Mouse (Mus musculus): ENCODE results near the gene Gm3248. TPM values are rescaled to one million over a fixed set of nuclear protein-coding genes. Genes with fewer than 3 reads are reported as not detected.

Gene Gm3248
- polyA plus RNA-seq, 1 experiment from 2014 or later: 4.9 TPM

Other genes starting within 250 kb of the Gm3248 start
- 0.72 and 1.8 TPM in 2 replicates for gene Gm3373, start 220.2 kb downstream of the Gm3248 start, polyA plus RNA-seq (2014; fragmentation: Nextera tagmentation; extraction: Ambion mirVana)
- gene Gm3383, start 153.8 kb downstream of the Gm3248 start, polyA plus RNA-seq (2014; fragmentation: Nextera tagmentation; extraction: Ambion mirVana): 3.9 and 5.7 TPM in 2 replicates
- not detected in 2 replicates for gene Gm3424, start 131.4 kb downstream of the Gm3248 start, polyA plus RNA-seq (2014; fragmentation: Nextera tagmentation; extraction: Ambion mirVana)
- gene Gm8237, start 81.4 kb downstream of the Gm3248 start, polyA plus RNA-seq (2014; fragmentation: Nextera tagmentation; extraction: Ambion mirVana): 0.88 and 1.8 TPM in 2 replicates
- not detected in 2 replicates for gene Gm3453, start 17.4 kb upstream of the Gm3248 start, polyA plus RNA-seq (2014; fragmentation: Nextera tagmentation; extraction: Ambion mirVana)
- not detected in 2 replicates for gene Gm6337, start 96.5 kb upstream of the Gm3248 start, polyA plus RNA-seq (2014; fragmentation: Nextera tagmentation; extraction: Ambion mirVana)
- gene Gm8206, start 132.2 kb upstream of the Gm3248 start, polyA plus RNA-seq (2014; fragmentation: Nextera tagmentation; extraction: Ambion mirVana): 4.9 and 8.7 TPM in 2 replicates
- 6.5 and 7.2 TPM in 2 replicates for gene Gm3468, start 146.9 kb upstream of the Gm3248 start, polyA plus RNA-seq (2014; fragmentation: Nextera tagmentation; extraction: Ambion mirVana)
- not detected in 2 replicates for gene Gm3476, start 164.1 kb upstream of the Gm3248 start, polyA plus RNA-seq (2014; fragmentation: Nextera tagmentation; extraction: Ambion mirVana)